Mouse (Mus musculus) ES-E14 (cell line): Measurements from ENCODE around the gene Fbxo42.

Source experiments
- HCFC1 ChIP-seq: IDR thresholded peaks from 2 replicates; pipeline ENCODE4 v1.6.1; 2012; ENCODE audit warnings: low read length, inconsistent platforms, borderline replicate concordance; ENCODE audit not compliant: insufficient read depth
- MAFK ChIP-seq: IDR thresholded peaks from 2 replicates; pipeline ENCODE4 v1.6.1; 2014; ENCODE audit warnings: mild to moderate bottlenecking, low read depth, low read length, inconsistent platforms; ENCODE audit not compliant: insufficient read depth
- ZC3H11A ChIP-seq: IDR thresholded peaks from 2 replicates; pipeline ENCODE4 v1.6.1; 2012; ENCODE audit warnings: low read depth, mild to moderate bottlenecking, inconsistent platforms, low read length, borderline replicate concordance
- ZNF384 ChIP-seq: IDR thresholded peaks from 2 replicates; pipeline ENCODE4 v1.6.1; 2012; ENCODE audit warnings: low read depth, low read length, inconsistent platforms

DNA sequence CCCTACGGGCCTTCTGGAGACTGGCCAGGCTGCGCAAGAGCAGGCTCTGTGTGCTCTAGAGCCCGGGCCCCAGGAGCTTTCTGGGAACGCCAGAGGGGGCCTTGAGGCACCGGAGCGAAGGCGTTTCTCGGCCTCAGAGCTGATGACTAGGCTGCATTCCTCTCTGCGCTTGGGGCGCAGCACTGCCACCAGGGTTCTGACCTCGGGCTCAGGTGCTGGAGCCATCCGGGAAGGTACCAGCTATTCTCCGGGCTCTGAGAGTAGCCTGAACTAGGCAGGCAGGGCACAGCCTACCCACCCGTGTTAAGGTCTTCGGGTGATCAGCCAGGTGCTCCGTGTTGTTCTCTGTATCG is 99.3 kb downstream of the Fbxo42 start:
- no peak for TF ChIP-seq ZC3H11A
- no peak for TF ChIP-seq HCFC1
- TF ChIP-seq MAFK: no peak
- no peak for TF ChIP-seq ZNF384
